Mouse (Mus musculus) heart, embryonic 15.5 days (tissue): ENCODE measurements around the gene Fer. TPM values are rescaled to one million over a fixed set of nuclear protein-coding genes. Genes with fewer than 3 reads are reported as not detected.

Source experiments
- polyA plus RNA-seq: library from polyadenylated mRNA; unstranded; fragments of >200 nt; fragmentation: Nextera tagmentation; extraction: Ambion mirVana; gene quantifications from 2 replicates; pipeline ENCODE4 v1.2.1, GENCODE M21; 2015

Gene Fer
- polyA plus RNA-seq, 1 experiment from 2014 or later: 20.5 TPM

Other genes starting within 250 kb of the Fer start
- gene A930002H24Rik, start 729 bp downstream of the Fer start, polyA plus RNA-seq: 2.1 and 2.8 TPM in 2 replicates